Mouse (Mus musculus): ENCODE measurements around the gene Arhgef7.

GRCm38 (mm10) chr8:11696176-11696575, 31.3 kb upstream of the Arhgef7 start:
- no peak for TF ChIP-seq EP300 (IDR thresholded peaks at IDR 0.05; ENCODE audit: insufficient read depth, low read depth, low read length)
- TF ChIP-seq CTCF (IDR thresholded peaks at IDR 0.05): no peak
- no peak for TF ChIP-seq POLR2A (IDR thresholded peaks at IDR 0.05; ENCODE audit: insufficient read depth, low read depth, low read length)
